23 mouse cellular contexts compared by ENCODE assay signal in genomic region chr17:7896047-7896635, GRCm38 (mm10). TPM values are rescaled to one million over a fixed set of nuclear protein-coding genes. Genes with fewer than 3 reads are reported as not detected.
A peak's percentile ranks its signal among the peaks of the same experiment; 100 is the strongest.
DNase-seq lines count a peak whose midpoint lies in the region; ATAC-seq and TF ChIP-seq lines count a peak whose summit lies in the region.
"Had no signal": no experiment of that assay in that cellular context is flagged by ENCODE, and none has a peak within 500 bp of the region (broad histone marks: within the 10 kb centered on the region; RNA-seq: fewer than 3 reads in every experiment).

No protein-coding gene starts in this region.

- H3K36me3 ChIP-seq in forebrain, embryonic 13.5 days (ENCODE audit: poor library complexity, severe bottlenecking) = no peaks in the 10 kb centered on the region
- H3K36me3 ChIP-seq in forebrain, embryonic 15.5 days = no peaks in the 10 kb centered on the region
- H3K36me3 ChIP-seq in midbrain, postnatal 0 days (ENCODE audit: insufficient read depth, low read length) = no peaks in the 10 kb centered on the region
- no peaks in the 10 kb centered on the region for H3K36me3 ChIP-seq in midbrain, embryonic 16.5 days (ENCODE audit: control insufficient read depth, insufficient read depth, low read length)
- H3K36me3 ChIP-seq: embryonic facial prominence, embryonic 13.5 days; heart, embryonic 15.5 days; hindbrain, embryonic 10.5 days had no signal

- no peaks in the 10 kb centered on the region for H3K9me3 ChIP-seq in forebrain, embryonic 13.5 days (replicated peaks)
- H3K9me3 ChIP-seq in forebrain, embryonic 15.5 days = no peaks in the 10 kb centered on the region
- H3K9me3 ChIP-seq in midbrain, postnatal 0 days (ENCODE audit: low read length) = no peaks in the 10 kb centered on the region
- no peaks in the 10 kb centered on the region for H3K9me3 ChIP-seq in midbrain, embryonic 16.5 days (replicated peaks; ENCODE audit: control insufficient read depth, low read length, poor library complexity, severe bottlenecking)
- H3K9me3 ChIP-seq: embryonic facial prominence, embryonic 13.5 days; heart, embryonic 15.5 days; hindbrain, embryonic 10.5 days had no signal

- 0 out of 2 replicates have a peak, but pooled peaks have one; percentile 30 for ATAC-seq in forebrain, embryonic 13.5 days
- ATAC-seq in forebrain, embryonic 15.5 days (replicated peaks) = no peak
- ATAC-seq in midbrain, postnatal 0 days (ENCODE audit: low FRiP score) = no peak
- ATAC-seq in midbrain, embryonic 16.5 days = no peak
- ATAC-seq: activated CD4-positive, CD25-positive, alpha-beta regulatory T cell, adult 4 months; intestine, embryonic 16.5 days; Patski had no signal

- H3K27ac ChIP-seq in forebrain, embryonic 13.5 days = no peak overlapping the region
- no peak overlapping the region for H3K27ac ChIP-seq in forebrain, embryonic 15.5 days (replicated peaks)
- no peak overlapping the region for H3K27ac ChIP-seq in midbrain, postnatal 0 days (ENCODE audit: low read depth, low read length)
- H3K27ac ChIP-seq in midbrain, embryonic 16.5 days (ENCODE audit: low read length) = no peak overlapping the region
- H3K27ac ChIP-seq: embryonic facial prominence, embryonic 13.5 days; heart, embryonic 15.5 days; hindbrain, embryonic 10.5 days; hindbrain, embryonic 14.5 days had no signal

- no peaks in the 10 kb centered on the region for H3K27me3 ChIP-seq in forebrain, embryonic 13.5 days
- no peaks in the 10 kb centered on the region for H3K27me3 ChIP-seq in forebrain, embryonic 15.5 days
- H3K27me3 ChIP-seq in midbrain, postnatal 0 days (ENCODE audit: insufficient read depth, low read length) = no peaks in the 10 kb centered on the region
- H3K27me3 ChIP-seq in midbrain, embryonic 16.5 days (ENCODE audit: control insufficient read depth, insufficient read depth, low read depth, low read length) = no peaks in the 10 kb centered on the region
- H3K27me3 ChIP-seq: embryonic facial prominence, embryonic 13.5 days; heart, embryonic 15.5 days; Patski had no signal

- H3K4me2 ChIP-seq in forebrain, embryonic 13.5 days = no peak overlapping the region
- no peak overlapping the region for H3K4me2 ChIP-seq in forebrain, embryonic 15.5 days (replicated peaks)
- no peak overlapping the region for H3K4me2 ChIP-seq in midbrain, postnatal 0 days (ENCODE audit: low read depth, low read length, poor library complexity, severe bottlenecking)
- no peak overlapping the region for H3K4me2 ChIP-seq in midbrain, embryonic 16.5 days (ENCODE audit: low read length)
- H3K4me2 ChIP-seq: embryonic facial prominence, embryonic 13.5 days; heart, embryonic 11.5 days; heart, embryonic 15.5 days; hindbrain, embryonic 14.5 days had no signal

- H3K9ac ChIP-seq in forebrain, embryonic 13.5 days = no peak overlapping the region
- H3K9ac ChIP-seq in forebrain, embryonic 15.5 days (replicated peaks) = no peak overlapping the region
- no peak overlapping the region for H3K9ac ChIP-seq in midbrain, postnatal 0 days (replicated peaks; ENCODE audit: low read length, poor library complexity, severe bottlenecking)
- H3K9ac ChIP-seq in midbrain, embryonic 16.5 days (ENCODE audit: low read depth, low read length) = no peak overlapping the region
- H3K9ac ChIP-seq: embryonic facial prominence, embryonic 13.5 days; heart, embryonic 15.5 days; hindbrain, embryonic 14.5 days had no signal

- no peak for TF ChIP-seq CTCF in midbrain, postnatal 0 days (IDR thresholded peaks at IDR 0.05)

- H3K4me3 ChIP-seq in forebrain, embryonic 13.5 days = no peak overlapping the region
- no peak overlapping the region for H3K4me3 ChIP-seq in forebrain, embryonic 15.5 days
- no peak overlapping the region for H3K4me3 ChIP-seq in midbrain, postnatal 0 days (ENCODE audit: low read depth, low read length)
- H3K4me3 ChIP-seq in midbrain, embryonic 16.5 days (ENCODE audit: low read depth, low read length) = no peak overlapping the region
- H3K4me3 ChIP-seq: embryonic facial prominence, embryonic 13.5 days; heart, embryonic 15.5 days; hindbrain, embryonic 10.5 days had no signal

- no peaks in the 10 kb centered on the region for H3K4me1 ChIP-seq in forebrain, embryonic 13.5 days
- H3K4me1 ChIP-seq in forebrain, embryonic 15.5 days = 0 out of 2 replicates have a peak, but pooled peaks cover 3% of the 10 kb centered on the region
- H3K4me1 ChIP-seq in midbrain, postnatal 0 days (ENCODE audit: insufficient read depth, low read length) = no peaks in the 10 kb centered on the region
- no peaks in the 10 kb centered on the region for H3K4me1 ChIP-seq in midbrain, embryonic 16.5 days (ENCODE audit: control insufficient read depth, insufficient read depth, low read length)
- H3K4me1 ChIP-seq: embryonic facial prominence, embryonic 13.5 days; heart, embryonic 15.5 days had no signal

- DNase-seq in heart, adult 11 months = peak; percentile 69
- no peak for DNase-seq in heart, adult 8-10 months (ENCODE audit: low spot score)
- DNase-seq in midbrain, postnatal 0 days (ENCODE audit: low spot score) = peak; percentile 7
- DNase-seq in induced T-regulatory cell, adult 2 months (ENCODE audit: low read depth) = peak; percentile 36
- DNase-seq in adrenal gland, adult 8-10 months = no peak
- DNase-seq: adrenal gland, postnatal 25 days; cerebellum, adult 11 months; cerebellum, adult 9-10 months; cerebellum, postnatal 36 days; gastrocnemius, postnatal 25 days; heart, postnatal 14 days; kidney, adult 8-10 months had no signal

- 79% methylated on average over 10 of the region's 10 CpGs for WGBS in forebrain, embryonic 13.5 days
- 70% methylated on average over 10 of the region's 10 CpGs for WGBS in forebrain, embryonic 15.5 days
- WGBS in midbrain, postnatal 0 days = 60% methylated on average over 10 of the region's 10 CpGs
- 69% methylated on average over 10 of the region's 10 CpGs for WGBS in midbrain, embryonic 16.5 days

RNA-seq across cellular contexts. Expression of gene Tagap, which starts 29.7 kb away (rescaled TPM):
- 0.40 and 0.45 TPM in 2 replicates for polyA plus RNA-seq in forebrain, embryonic 13.5 days (2015; fragmentation: Nextera tagmentation; extraction: Ambion mirVana)
- polyA plus RNA-seq in forebrain, embryonic 15.5 days (2015; fragmentation: Nextera tagmentation; extraction: Ambion mirVana) = 0.36 and 0.41 TPM in 2 replicates
- 1 to 10 TPM; 2.1 to 3.2 (median 2.5) TPM for total RNA-seq in heart, adult 8-10 months (2022)
- total RNA-seq in midbrain, postnatal 0 days (2014; rRNA removed) = 0.55 and 1.2 TPM in 2 replicates
- polyA plus RNA-seq in midbrain, postnatal 0 days (2015; fragmentation: Nextera tagmentation; extraction: Ambion mirVana) = 0.32 and 0.39 TPM in 2 replicates
- polyA plus RNA-seq in midbrain, embryonic 16.5 days (2015; fragmentation: Nextera tagmentation; extraction: Ambion mirVana) = 0.37 and 0.48 TPM in 2 replicates
- 1 to 10 TPM; 6.0 to 7.5 (median 6.9) TPM for total RNA-seq in adrenal gland, adult 8-10 months (2022)

RNA-seq across cellular contexts. Expression of gene Rsph3a, which starts 49.3 kb away (rescaled TPM):
- polyA plus RNA-seq in forebrain, embryonic 13.5 days (2015; fragmentation: Nextera tagmentation; extraction: Ambion mirVana) = 62.4 and 75.4 TPM in 2 replicates
- 68.0 and 77.6 TPM in 2 replicates for polyA plus RNA-seq in forebrain, embryonic 15.5 days (2015; fragmentation: Nextera tagmentation; extraction: Ambion mirVana)
- total RNA-seq in heart, adult 8-10 months (2022) = 10 to 100 TPM; 26.7 to 39.6 (median 33.8) TPM
- 21.0 and 37.5 TPM in 2 replicates for total RNA-seq in midbrain, postnatal 0 days (2014; rRNA removed)
- polyA plus RNA-seq in midbrain, postnatal 0 days (2015; fragmentation: Nextera tagmentation; extraction: Ambion mirVana) = 64.2 and 67.3 TPM in 2 replicates
- 71.9 and 76.0 TPM in 2 replicates for polyA plus RNA-seq in midbrain, embryonic 16.5 days (2015; fragmentation: Nextera tagmentation; extraction: Ambion mirVana)
- 10 to 100 TPM; 42.4 to 64.2 (median 45.2) TPM for total RNA-seq in adrenal gland, adult 8-10 months (2022)

Comparison
In these comparisons a context has a peak if more than half of its experiments do, and no peak if none do; other contexts are left out.
1. DNase-seq: peak in heart, adult 11 months (single experiment), midbrain, postnatal 0 days (single experiment) and induced T-regulatory cell, adult 2 months (single experiment); none in heart, adult 8-10 months (single experiment) and adrenal gland, adult 8-10 months (single experiment).